Mouse (Mus musculus) frontal cortex, adult 2 months (tissue): ENCODE data around the gene Pax5. TPM values are rescaled to one million over a fixed set of nuclear protein-coding genes. Genes with fewer than 3 reads are reported as not detected.
A peak's percentile ranks its signal among the peaks of the same experiment; 100 is the strongest.

ENCODE experiments used
- DNase-seq, 2 experiments: peaks; one replicate each; pipeline ENCODE4 v3.0.0; 2022; ENCODE audit warnings: low spot score in 1 of 2; ENCODE audit errors: extremely low spot score in 1 of 2
- polyA plus RNA-seq: library from polyadenylated mRNA; depleted of rRNA; stranded (reverse); fragments of >200 nt; gene quantifications from 2 replicates; pipeline ENCODE4 v1.2.3, GENCODE M21; 2012

The Pax5 gene
- polyA plus RNA-seq, 1 experiment = 0.08 TPM

GRCm38 (mm10) chr4:44612392-44612791 is 97.9 kb downstream of the Pax5 start:
- DNase-seq = no peak

- DNase-seq = no peak
Measured at GRCm38 (mm10) chr4:44605453-44605852, 104.8 kb downstream of the Pax5 start.

GRCm38 (mm10) chr4:44602257-44602801 is 108.0 kb downstream of the Pax5 start:
- DNase-seq = no peak

GRCm38 (mm10) chr4:44601370-44601769 is 108.9 kb downstream of the Pax5 start:
- no peak for DNase-seq

- DNase-seq = peak; percentile 35 to 72
Measured at GRCm38 (mm10) chr4:44600875-44601274, 109.4 kb downstream of the Pax5 start.

- DNase-seq = no peak
Measured at GRCm38 (mm10) chr4:44597965-44598364, 112.3 kb downstream of the Pax5 start.

GRCm38 (mm10) chr4:44593091-44593490 is 117.2 kb downstream of the Pax5 start:
- DNase-seq = no peak

GRCm38 (mm10) chr4:44582687-44583086 is 127.6 kb downstream of the Pax5 start:
- DNase-seq = no peak

GRCm38 (mm10) chr4:44578591-44578990 is 131.7 kb downstream of the Pax5 start:
- DNase-seq = no peak

GRCm38 (mm10) chr4:44577293-44577692 is 133.0 kb downstream of the Pax5 start:
- DNase-seq = peak in 1 of 2 experiments; percentile 60

- DNase-seq = no peak
Measured at GRCm38 (mm10) chr4:44576786-44577185, 133.5 kb downstream of the Pax5 start.

GRCm38 (mm10) chr4:44573017-44573416 is 137.3 kb downstream of the Pax5 start:
- DNase-seq = no peak

GRCm38 (mm10) chr4:44572373-44572772 is 137.9 kb downstream of the Pax5 start:
- DNase-seq = no peak

- no peak for DNase-seq
Measured at GRCm38 (mm10) chr4:44569138-44569537, 141.1 kb downstream of the Pax5 start.

GRCm38 (mm10) chr4:44568666-44569065 is 141.6 kb downstream of the Pax5 start:
- no peak for DNase-seq

GRCm38 (mm10) chr4:44566401-44566800 is 143.9 kb downstream of the Pax5 start:
- DNase-seq = no peak

GRCm38 (mm10) chr4:44565126-44566082 is 144.9 kb downstream of the Pax5 start:
- DNase-seq = no peak

GRCm38 (mm10) chr4:44564602-44565001 is 145.7 kb downstream of the Pax5 start:
- peak; percentile 23 to 87 for DNase-seq

GRCm38 (mm10) chr4:44560956-44561355 is 149.3 kb downstream of the Pax5 start:
- no peak for DNase-seq

- DNase-seq = no peak
Measured at GRCm38 (mm10) chr4:44558564-44558955, 151.7 kb downstream of the Pax5 start.

- DNase-seq = peak in 1 of 2 experiments; percentile 56
Measured at GRCm38 (mm10) chr4:44557815-44558563, 152.3 kb downstream of the Pax5 start.
